Mouse (Mus musculus) inflammation-experienced regulatory T-cells, adult 16 weeks (primary cell): ENCODE measurements around the gene Slmap. TPM values are rescaled to one million over a fixed set of nuclear protein-coding genes. Genes with fewer than 3 reads are reported as not detected.

Experiments used
- polyA plus RNA-seq: library from polyadenylated mRNA; unstranded; fragments of 100-300 nt; shearing (Covaris generic); gene quantifications from one replicate; pipeline ENCODE4 v1.2.1, GENCODE M21; 2017

Gene Slmap
- 11.7 TPM for polyA plus RNA-seq

DNA sequence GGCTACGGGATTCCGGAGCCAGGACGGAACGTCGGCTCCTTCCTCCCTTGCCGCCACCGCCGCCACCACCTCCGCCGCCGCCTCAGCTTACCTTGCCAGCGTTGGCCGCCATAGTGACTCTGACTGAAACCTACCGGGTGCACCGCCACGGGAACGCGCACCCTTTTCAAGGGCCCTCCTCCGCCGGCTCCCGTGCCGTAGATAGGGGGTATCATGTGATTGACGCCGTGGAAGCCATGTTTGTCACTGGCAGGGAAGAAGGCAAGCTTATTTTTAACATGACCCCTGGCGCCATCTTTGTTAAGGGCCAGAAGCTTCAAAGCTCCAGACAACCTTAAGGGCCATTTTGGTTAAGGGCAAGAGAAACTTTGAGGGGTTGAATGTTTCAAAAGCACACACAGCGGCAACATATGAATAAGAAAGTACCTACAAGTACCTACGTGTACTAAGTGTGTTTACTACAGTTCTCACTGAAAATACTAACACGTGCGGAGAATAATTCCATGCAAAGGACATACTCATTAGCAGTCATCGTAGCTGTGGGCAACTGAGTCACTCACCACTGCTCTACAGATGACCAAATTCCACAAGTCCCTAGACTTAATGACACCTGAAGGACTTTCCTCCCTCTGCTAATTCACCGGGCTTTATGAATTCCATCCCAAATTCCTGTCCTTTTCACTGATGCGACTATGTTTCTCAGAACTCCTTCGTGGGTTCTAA is at the start of gene Slmap:
Slmap (minus strand) TSS at position 175 of the 723 bp plus-strand sequence.

DNA sequence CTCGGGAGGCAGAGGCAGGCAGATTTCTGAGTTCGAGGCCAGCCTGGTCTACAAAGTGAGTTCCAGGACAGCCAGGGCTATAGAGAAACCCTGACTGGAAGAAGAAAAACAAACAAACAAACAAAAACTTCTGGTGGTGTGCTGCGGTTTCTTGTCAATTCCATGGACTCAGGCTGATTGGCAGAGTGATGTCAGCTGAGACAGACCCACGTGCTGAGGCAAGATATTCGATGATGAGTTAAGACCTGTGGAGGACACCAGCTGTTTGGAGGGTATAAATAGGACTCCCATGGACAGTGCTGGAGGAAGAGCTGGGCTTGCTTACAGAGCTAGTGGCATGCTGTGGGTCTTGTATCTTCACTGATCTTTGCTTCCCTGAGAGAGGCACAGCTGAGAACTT is 38.8 kb upstream of the Slmap start, which contains the start of gene Dennd6a:
Dennd6a (plus strand) TSS at position 301 of the 400 bp plus-strand sequence.

Other genes with a start within 250 kb of the Slmap start
- gene Dennd6a, start 38.9 kb upstream of the Slmap start, polyA plus RNA-seq = 6.7 TPM
- 262 TPM for gene Arf4, start 103.1 kb upstream of the Slmap start, polyA plus RNA-seq
- gene Pde12, start 135.0 kb upstream of the Slmap start, polyA plus RNA-seq = 6.9 TPM
- 0.04 TPM for gene Dnah12, start 158.3 kb upstream of the Slmap start, polyA plus RNA-seq